Mouse (Mus musculus) cerebellum, adult 9-10 months (tissue): ENCODE measurements around the gene Ttc30a2.

Source experiments
- DNase-seq: peaks from one replicate; pipeline ENCODE4 v3.0.0; 2022

The Ttc30a2 gene

GRCm38 (mm10) chr2:75926061-75926460 lies 51.9 kb downstream of the Ttc30a2 start:
- DNase-seq: no peak
